Mouse (Mus musculus): ENCODE data around the gene Mrps24. TPM values are rescaled to one million over a fixed set of nuclear protein-coding genes. Genes with fewer than 3 reads are reported as not detected.

Mrps24 gene
- total RNA-seq, 1 experiment: 125 TPM

DNA sequence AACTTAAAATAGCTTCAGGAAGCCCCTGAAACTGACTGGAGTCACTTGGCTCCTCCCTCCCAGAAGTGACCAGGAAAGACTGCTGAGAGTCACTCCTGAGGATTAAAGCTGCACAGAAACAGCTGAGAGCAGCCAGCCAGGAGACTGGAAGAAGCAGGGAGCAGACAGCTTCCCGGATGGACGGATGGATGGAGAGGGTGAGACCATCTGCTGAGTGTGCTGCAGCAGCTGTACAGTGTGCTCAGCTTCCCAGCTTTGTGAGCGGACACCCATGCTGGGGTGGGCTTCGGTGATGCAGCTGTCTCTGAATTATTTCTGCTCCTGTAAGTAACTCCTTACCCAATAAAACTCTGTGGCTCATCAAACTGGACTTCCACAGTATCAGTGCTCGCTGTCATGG, 16.9 kb upstream of the Mrps24 start:
- H3K9ac ChIP-seq (ENCODE audit: insufficient read depth, low read depth, low read length, poor library complexity, severe bottlenecking): no peak overlapping the region
- H3K4me3 ChIP-seq (ENCODE audit: insufficient read depth in 1 of 2, low read depth in 1 of 2, low read length in 2 of 2, poor library complexity in 1 of 2, severe bottlenecking in 1 of 2): no peak overlapping the region
- no peak for TF ChIP-seq MAFK (IDR thresholded peaks at IDR 0.05; ENCODE audit: insufficient read depth, low read depth, low read length)
- no peak for TF ChIP-seq HCFC1 (IDR thresholded peaks at IDR 0.05; ENCODE audit: borderline replicate concordance, insufficient read depth, low read length)
- H3K36me3 ChIP-seq (ENCODE audit: control insufficient read depth, insufficient read depth, low read length, poor library complexity, severe bottlenecking): no peaks in the 10 kb centered on the region
- no peaks in the 10 kb centered on the region for H3K9me3 ChIP-seq (ENCODE audit: control insufficient read depth, insufficient read depth, low read depth, low read length)
- in situ Hi-C loops (cut with MboI; ENCODE audit: low sequenced_read_pairs in 2 of 2, unreplicated experiment in 2 of 2): no loop called here
- DNase-seq (ENCODE audit: low read depth, low spot score): no peak
- no peak overlapping the region for H3K27ac ChIP-seq (ENCODE audit: insufficient read depth, low read depth, low read length, poor library complexity, severe bottlenecking)
- peaks cover 4 to 10% of the 10 kb centered on the region in 2 experiments for H3K4me1 ChIP-seq (ENCODE audit: control insufficient read depth in 2 of 2, insufficient read depth in 2 of 2, low read length in 2 of 2, poor library complexity in 1 of 2)

- TF ChIP-seq CHD2 (IDR thresholded peaks at IDR 0.05; ENCODE audit: low read depth, low read length) (no peak), ZNF384 (IDR thresholded peaks at IDR 0.05; ENCODE audit: low read depth, low read length) (no peak), ZC3H11A (IDR thresholded peaks at IDR 0.05; ENCODE audit: borderline replicate concordance, low read depth, low read length) (no peak), MAFK (IDR thresholded peaks at IDR 0.05; ENCODE audit: insufficient read depth, low read depth, low read length) (no peak), HCFC1 (IDR thresholded peaks at IDR 0.05; ENCODE audit: borderline replicate concordance, insufficient read depth, low read length) (no peak)
- Histone ChIP-seq H3K4me1 (ENCODE audit: control insufficient read depth in 2 of 2, insufficient read depth in 2 of 2, low read length in 2 of 2, poor library complexity in 1 of 2) (peaks cover 0 to 7% of the 10 kb centered on the region in 2 experiments; a peak in 2 of 4 replicates), H3K27ac (ENCODE audit: insufficient read depth, low read depth, low read length, poor library complexity, severe bottlenecking) (no peak overlapping the region), H3K9ac (ENCODE audit: insufficient read depth, low read depth, low read length, poor library complexity, severe bottlenecking) (no peak overlapping the region), H3K9me3 (ENCODE audit: control insufficient read depth, insufficient read depth, low read depth, low read length) (no peaks in the 10 kb centered on the region), H3K36me3 (ENCODE audit: control insufficient read depth, insufficient read depth, low read length, poor library complexity, severe bottlenecking) (no peaks in the 10 kb centered on the region), H3K4me3 (ENCODE audit: insufficient read depth in 1 of 2, low read depth in 1 of 2, low read length in 2 of 2, poor library complexity in 1 of 2, severe bottlenecking in 1 of 2) (no peak overlapping the region)
- in situ Hi-C loops (cut with MboI; ENCODE audit: low sequenced_read_pairs in 2 of 2, unreplicated experiment in 2 of 2): no loop called here
- DNase-seq (ENCODE audit: low read depth, low spot score): no peak
Observed at GRCm38 (mm10) chr11:5729582-5729981, 14.1 kb upstream of the Mrps24 start.

DNA sequence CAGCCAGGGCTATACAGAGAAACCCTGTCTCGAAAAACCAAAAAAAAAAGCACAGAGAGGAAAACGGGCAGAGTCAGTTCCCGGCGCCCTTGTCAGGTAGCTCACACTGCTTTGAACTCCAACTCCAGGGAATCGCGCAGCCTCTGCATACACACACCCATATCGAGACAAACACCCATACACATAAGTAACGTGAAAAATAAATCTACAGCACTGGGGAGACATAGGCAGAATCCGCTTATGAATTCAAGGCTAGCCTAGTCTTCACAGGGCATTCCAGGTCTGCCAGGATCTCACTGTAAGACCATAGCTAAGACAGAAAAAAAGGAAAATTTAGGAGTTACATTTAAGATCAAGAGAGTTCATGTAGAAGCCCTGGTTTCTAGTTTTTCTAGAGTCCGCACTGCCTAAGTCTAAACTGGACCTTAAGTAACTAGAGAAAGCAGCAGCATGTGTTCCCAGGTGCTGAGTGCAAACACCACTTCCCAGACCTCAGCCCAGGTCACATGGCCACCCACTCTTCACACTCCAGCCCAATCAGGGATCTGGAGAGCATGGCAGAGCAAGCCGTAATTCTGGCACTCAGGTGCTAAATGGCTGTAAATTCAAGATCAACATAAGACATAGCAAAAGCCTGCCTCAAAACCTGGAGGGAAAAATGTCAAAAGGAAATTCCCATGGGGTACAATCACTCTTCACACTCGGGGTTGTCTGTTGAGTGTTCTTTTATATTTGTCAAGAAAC, 3.3 kb upstream of the Mrps24 start:
- TF ChIP-seq ZC3H11A (IDR thresholded peaks at IDR 0.05; ENCODE audit: borderline replicate concordance, low read depth, low read length): no peak
- H3K4me1 ChIP-seq (ENCODE audit: control insufficient read depth in 2 of 2, insufficient read depth in 2 of 2, low read length in 2 of 2, poor library complexity in 1 of 2): peaks cover 0 to 21% of the 10 kb centered on the region in 2 experiments; a peak in 3 of 4 replicates
- no peaks in the 10 kb centered on the region for H3K9me3 ChIP-seq (ENCODE audit: control insufficient read depth, insufficient read depth, low read depth, low read length)
- H3K36me3 ChIP-seq (ENCODE audit: control insufficient read depth, insufficient read depth, low read length, poor library complexity, severe bottlenecking): peaks cover 12% of the 10 kb centered on the region; the same call in 1 of the 2 replicates
- in situ Hi-C loops (cut with MboI; ENCODE audit: low sequenced_read_pairs in 2 of 2, unreplicated experiment in 2 of 2): no loop called here
- H3K4me3 ChIP-seq (ENCODE audit: insufficient read depth in 1 of 2, low read depth in 1 of 2, low read length in 2 of 2, poor library complexity in 1 of 2, severe bottlenecking in 1 of 2): no peak overlapping the region
- DNase-seq (ENCODE audit: low read depth, low spot score): no peak
- no peak overlapping the region for H3K27ac ChIP-seq (ENCODE audit: insufficient read depth, low read depth, low read length, poor library complexity, severe bottlenecking)
- H3K9ac ChIP-seq (ENCODE audit: insufficient read depth, low read depth, low read length, poor library complexity, severe bottlenecking): no peak overlapping the region

GRCm38 (mm10) chr11:5716938-5717705, 1.6 kb upstream of the Mrps24 start:
- Histone ChIP-seq H3K9ac (ENCODE audit: insufficient read depth, low read depth, low read length, poor library complexity, severe bottlenecking) (peak overlapping the region; percentile 30; the same call in 1 of the 2 replicates), H3K27ac (ENCODE audit: insufficient read depth, low read depth, low read length, poor library complexity, severe bottlenecking) (no peak overlapping the region), H3K4me3 (ENCODE audit: insufficient read depth in 1 of 2, low read depth in 1 of 2, low read length in 2 of 2, poor library complexity in 1 of 2, severe bottlenecking in 1 of 2) (peak overlapping the region; percentile 27 to 31), H3K36me3 (ENCODE audit: control insufficient read depth, insufficient read depth, low read length, poor library complexity, severe bottlenecking) (peaks cover 12% of the 10 kb centered on the region; the same call in 1 of the 2 replicates), H3K9me3 (ENCODE audit: control insufficient read depth, insufficient read depth, low read depth, low read length) (no peaks in the 10 kb centered on the region), H3K4me1 (ENCODE audit: control insufficient read depth in 2 of 2, insufficient read depth in 2 of 2, low read length in 2 of 2, poor library complexity in 1 of 2) (peaks cover 0 to 21% of the 10 kb centered on the region in 2 experiments; a peak in 3 of 4 replicates)
- in situ Hi-C loops (cut with MboI; ENCODE audit: low sequenced_read_pairs in 2 of 2, unreplicated experiment in 2 of 2): no loop called here
- no peak for DNase-seq (ENCODE audit: low read depth, low spot score)
- TF ChIP-seq CHD2 (IDR thresholded peaks at IDR 0.05; ENCODE audit: low read depth, low read length) (peak; percentile 55; the same call in 1 of the 2 replicates), HCFC1 (IDR thresholded peaks at IDR 0.05; ENCODE audit: borderline replicate concordance, insufficient read depth, low read length) (no peak), MAFK (IDR thresholded peaks at IDR 0.05; ENCODE audit: insufficient read depth, low read depth, low read length) (no peak)
